Mouse (Mus musculus): Measurements from ENCODE around the gene Mxd1. TPM values are rescaled to one million over a fixed set of nuclear protein-coding genes. Genes with fewer than 3 reads are reported as not detected.

Mxd1 gene
- polyA plus RNA-seq, 1 experiment from 2014 or later: 9.4 TPM

DNA sequence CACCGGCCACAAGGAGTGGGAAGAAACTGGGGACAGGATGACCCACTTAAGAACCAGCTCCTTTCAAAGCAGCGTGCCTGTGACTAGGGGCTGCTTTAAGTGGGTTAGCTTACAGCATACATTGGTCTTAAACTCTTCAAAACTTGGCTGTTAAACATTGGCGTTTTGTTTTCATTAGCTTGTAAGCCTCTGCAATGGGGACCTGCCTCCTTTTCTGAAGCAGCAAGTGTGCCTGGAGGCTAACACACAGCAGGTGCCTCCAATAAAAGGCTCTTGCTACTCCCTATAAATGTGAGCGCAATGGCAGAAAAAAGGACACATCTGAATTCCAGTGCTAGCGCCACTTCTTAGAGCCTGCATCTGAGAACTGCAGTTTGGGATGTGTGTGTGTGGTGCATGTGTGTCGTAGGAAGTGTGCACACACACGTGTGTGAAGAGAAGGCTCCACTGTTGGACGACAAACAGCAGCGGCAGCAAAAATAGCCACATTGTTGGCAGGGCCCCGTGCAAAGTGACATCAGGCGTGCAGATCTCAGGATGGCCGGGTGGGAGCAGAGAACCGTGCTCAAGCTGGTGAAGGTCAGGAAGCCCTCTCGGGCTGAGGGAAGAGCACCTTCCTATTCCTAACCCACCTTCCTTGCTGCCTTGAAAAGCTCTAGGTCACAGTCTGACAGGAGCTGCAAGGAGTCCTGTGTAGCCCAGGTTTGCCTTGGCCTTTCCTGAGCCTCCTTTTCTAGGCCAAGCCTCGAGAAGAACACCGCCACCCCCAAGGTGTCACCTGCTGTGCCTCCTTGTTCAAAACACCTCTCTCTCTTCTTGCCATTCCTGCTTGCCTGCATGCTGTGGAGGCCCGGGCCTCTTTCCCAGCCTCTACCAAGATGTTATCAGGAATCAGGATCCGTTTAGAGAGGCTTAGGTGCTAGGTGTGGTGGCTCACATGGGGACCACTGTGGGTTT, 44.6 kb downstream of the Mxd1 start:
- H3K27me3 ChIP-seq (ENCODE audit: control insufficient read depth, insufficient read depth, low read length): no peaks in the 10 kb centered on the region
- H3K36me3 ChIP-seq (ENCODE audit: control insufficient read depth, insufficient read depth): no peaks in the 10 kb centered on the region
- H3K4me2 ChIP-seq (ENCODE audit: low read depth, low read length): no peak overlapping the region
- H3K4me1 ChIP-seq (ENCODE audit: control insufficient read depth, insufficient read depth, low read length): peaks cover 9% of the 10 kb centered on the region
- H3K9ac ChIP-seq (ENCODE audit: low read length): 0 out of 2 replicates have a peak overlapping the region, but pooled peaks have one; percentile 45
- 50% methylated on average over 18 of the region's 18 CpGs for WGBS
- peak overlapping the region; percentile 3; the same call in 1 of the 2 replicates for H3K27ac ChIP-seq (ENCODE audit: low read length)
- H3K4me3 ChIP-seq (ENCODE audit: low read length): no peak overlapping the region
- no peaks in the 10 kb centered on the region for H3K9me3 ChIP-seq (replicated peaks; ENCODE audit: control insufficient read depth, low read length)
- ATAC-seq (replicated peaks; ENCODE audit: extremely low read depth, insufficient read depth, low FRiP score): no peak

DNA sequence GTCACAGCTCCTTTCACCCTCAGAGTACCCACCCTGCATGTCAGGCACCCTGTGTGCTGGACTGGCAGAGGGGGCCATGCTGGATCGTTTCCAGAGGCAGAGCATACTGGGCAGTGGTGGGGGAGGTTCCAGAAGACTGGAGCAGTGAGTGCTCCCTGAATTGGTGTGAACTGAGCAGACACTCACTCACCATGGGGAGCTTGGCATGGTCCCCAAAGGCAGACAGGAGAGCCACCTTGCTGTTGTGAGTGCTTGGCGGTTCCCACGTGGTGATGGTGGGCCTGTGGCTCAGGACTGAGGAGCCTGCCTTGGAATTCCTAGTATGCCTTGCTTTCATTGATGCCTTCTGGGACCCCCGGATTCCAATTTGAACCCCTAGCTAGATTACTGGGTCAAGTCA, 45.8 kb downstream of the Mxd1 start:
- H3K4me3 ChIP-seq (ENCODE audit: low read length): no peak overlapping the region
- H3K9me3 ChIP-seq (replicated peaks; ENCODE audit: control insufficient read depth, low read length): no peaks in the 10 kb centered on the region
- H3K27ac ChIP-seq (ENCODE audit: low read length): no peak overlapping the region
- H3K4me2 ChIP-seq (ENCODE audit: low read depth, low read length): no peak overlapping the region
- no peak for ATAC-seq (replicated peaks; ENCODE audit: extremely low read depth, insufficient read depth, low FRiP score)
- H3K4me1 ChIP-seq (ENCODE audit: control insufficient read depth, insufficient read depth, low read length): peaks cover 9% of the 10 kb centered on the region
- 80% methylated on average over 4 of the region's 4 CpGs for WGBS
- no peaks in the 10 kb centered on the region for H3K27me3 ChIP-seq (ENCODE audit: control insufficient read depth, insufficient read depth, low read length)
- no peaks in the 10 kb centered on the region for H3K36me3 ChIP-seq (ENCODE audit: control insufficient read depth, insufficient read depth)
- no peak overlapping the region for H3K9ac ChIP-seq (ENCODE audit: low read length)

DNA sequence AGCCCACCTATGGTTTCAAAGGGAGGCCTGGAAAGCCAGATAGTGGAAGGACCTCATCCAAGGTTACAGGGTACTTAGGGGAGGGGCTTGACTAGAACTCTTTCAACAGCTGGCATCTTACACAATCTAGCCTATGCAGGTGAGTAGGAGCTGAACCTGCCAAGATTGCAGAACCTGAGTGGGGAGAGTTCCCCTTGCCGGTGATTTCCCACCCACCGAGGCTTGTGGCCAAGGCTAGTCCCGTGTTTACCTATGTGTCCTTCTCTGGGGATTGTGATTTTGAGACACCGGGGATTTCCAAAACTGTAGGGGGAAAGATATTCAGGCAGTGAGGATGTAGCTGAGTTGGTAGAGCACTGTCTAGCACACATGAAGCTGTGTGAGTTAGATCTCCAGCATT, 53.7 kb downstream of the Mxd1 start:
- no peaks in the 10 kb centered on the region for H3K9me3 ChIP-seq (replicated peaks; ENCODE audit: control insufficient read depth, low read length)
- H3K27ac ChIP-seq (ENCODE audit: low read length): no peak overlapping the region
- H3K9ac ChIP-seq (ENCODE audit: low read length): no peak overlapping the region
- no peak overlapping the region for H3K4me2 ChIP-seq (ENCODE audit: low read depth, low read length)
- no peak overlapping the region for H3K4me3 ChIP-seq (ENCODE audit: low read length)
- no peak for ATAC-seq (replicated peaks; ENCODE audit: extremely low read depth, insufficient read depth, low FRiP score)
- 75% methylated on average over 4 of the region's 4 CpGs for WGBS
- 0 out of 2 replicates have a peak, but pooled peaks cover 2% of the 10 kb centered on the region for H3K4me1 ChIP-seq (ENCODE audit: control insufficient read depth, insufficient read depth, low read length)
- no peaks in the 10 kb centered on the region for H3K27me3 ChIP-seq (ENCODE audit: control insufficient read depth, insufficient read depth, low read length)
- H3K36me3 ChIP-seq (ENCODE audit: control insufficient read depth, insufficient read depth): no peaks in the 10 kb centered on the region

- H3K27me3 ChIP-seq (ENCODE audit: control insufficient read depth, insufficient read depth, low read length): no peaks in the 10 kb centered on the region
- no peak overlapping the region for H3K9ac ChIP-seq (ENCODE audit: low read length)
- no peak overlapping the region for H3K27ac ChIP-seq (ENCODE audit: low read length)
- no peaks in the 10 kb centered on the region for H3K9me3 ChIP-seq (replicated peaks; ENCODE audit: control insufficient read depth, low read length)
- H3K4me2 ChIP-seq (ENCODE audit: low read depth, low read length): no peak overlapping the region
- ATAC-seq (replicated peaks; ENCODE audit: extremely low read depth, insufficient read depth, low FRiP score): no peak
- H3K4me3 ChIP-seq (ENCODE audit: low read length): no peak overlapping the region
- WGBS: 37% methylated on average over 5 of the region's 5 CpGs
- 0 out of 2 replicates have a peak, but pooled peaks cover 2% of the 10 kb centered on the region for H3K4me1 ChIP-seq (ENCODE audit: control insufficient read depth, insufficient read depth, low read length)
- no peaks in the 10 kb centered on the region for H3K36me3 ChIP-seq (ENCODE audit: control insufficient read depth, insufficient read depth)
Measured at GRCm38 (mm10) chr6:86610714-86611113, 58.2 kb downstream of the Mxd1 start.

DNA sequence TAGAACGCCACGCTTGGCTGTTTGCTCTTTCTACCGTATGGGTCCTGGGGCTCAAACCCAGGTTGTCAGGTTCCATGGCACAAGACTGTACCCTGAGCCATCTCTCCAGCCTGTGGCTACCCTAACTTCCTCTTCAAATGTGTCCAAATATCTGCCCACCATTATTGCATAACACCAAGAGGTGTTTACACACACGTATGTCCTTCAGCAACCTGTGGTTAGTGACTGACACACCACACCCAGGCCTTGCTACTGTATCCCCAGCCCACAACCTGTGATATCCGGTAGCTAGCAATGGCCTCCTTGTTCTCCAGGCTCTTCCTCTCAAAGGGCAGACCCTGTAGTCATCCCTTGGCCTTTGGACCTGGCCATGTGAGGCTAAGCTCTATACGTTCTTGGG, 59.7 kb downstream of the Mxd1 start:
- H3K4me2 ChIP-seq (ENCODE audit: low read depth, low read length): no peak overlapping the region
- no peak overlapping the region for H3K4me3 ChIP-seq (ENCODE audit: low read length)
- H3K27me3 ChIP-seq (ENCODE audit: control insufficient read depth, insufficient read depth, low read length): no peaks in the 10 kb centered on the region
- 0 out of 2 replicates have a peak, but pooled peaks cover 2% of the 10 kb centered on the region for H3K4me1 ChIP-seq (ENCODE audit: control insufficient read depth, insufficient read depth, low read length)
- no peaks in the 10 kb centered on the region for H3K9me3 ChIP-seq (replicated peaks; ENCODE audit: control insufficient read depth, low read length)
- no peak for ATAC-seq (replicated peaks; ENCODE audit: extremely low read depth, insufficient read depth, low FRiP score)
- WGBS: 87% methylated on average over 6 of the region's 6 CpGs
- no peak overlapping the region for H3K27ac ChIP-seq (ENCODE audit: low read length)
- H3K9ac ChIP-seq (ENCODE audit: low read length): no peak overlapping the region
- H3K36me3 ChIP-seq (ENCODE audit: control insufficient read depth, insufficient read depth): no peaks in the 10 kb centered on the region

DNA sequence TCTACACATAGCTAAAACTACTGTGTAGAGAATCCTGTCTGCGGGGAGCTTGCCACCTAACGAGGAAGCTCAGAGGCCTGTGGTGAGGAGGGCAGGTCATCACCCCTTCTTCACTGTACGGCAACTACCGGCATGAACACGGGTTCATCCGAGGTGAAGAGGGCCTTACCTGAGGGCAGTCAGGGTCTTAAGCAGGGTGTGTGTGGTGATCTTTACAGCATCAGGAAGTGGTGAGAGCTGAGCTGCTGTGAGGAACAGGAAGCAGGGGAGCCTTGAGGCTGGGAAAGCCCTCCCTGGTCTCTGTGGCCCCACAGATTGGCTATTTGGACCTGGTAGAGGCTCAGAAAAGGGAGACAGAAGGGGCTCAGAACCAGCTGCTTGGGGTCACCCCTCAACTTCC, 61.5 kb downstream of the Mxd1 start:
- no peak for ATAC-seq (replicated peaks; ENCODE audit: extremely low read depth, insufficient read depth, low FRiP score)
- no peaks in the 10 kb centered on the region for H3K27me3 ChIP-seq (ENCODE audit: control insufficient read depth, insufficient read depth, low read length)
- WGBS: 78% methylated on average over 6 of the region's 6 CpGs
- no peak overlapping the region for H3K9ac ChIP-seq (ENCODE audit: low read length)
- 0 out of 2 replicates have a peak, but pooled peaks cover 2% of the 10 kb centered on the region for H3K4me1 ChIP-seq (ENCODE audit: control insufficient read depth, insufficient read depth, low read length)
- H3K36me3 ChIP-seq (ENCODE audit: control insufficient read depth, insufficient read depth): no peaks in the 10 kb centered on the region
- no peak overlapping the region for H3K27ac ChIP-seq (ENCODE audit: low read length)
- no peak overlapping the region for H3K4me2 ChIP-seq (ENCODE audit: low read depth, low read length)
- no peaks in the 10 kb centered on the region for H3K9me3 ChIP-seq (replicated peaks; ENCODE audit: control insufficient read depth, low read length)
- no peak overlapping the region for H3K4me3 ChIP-seq (ENCODE audit: low read length)

DNA sequence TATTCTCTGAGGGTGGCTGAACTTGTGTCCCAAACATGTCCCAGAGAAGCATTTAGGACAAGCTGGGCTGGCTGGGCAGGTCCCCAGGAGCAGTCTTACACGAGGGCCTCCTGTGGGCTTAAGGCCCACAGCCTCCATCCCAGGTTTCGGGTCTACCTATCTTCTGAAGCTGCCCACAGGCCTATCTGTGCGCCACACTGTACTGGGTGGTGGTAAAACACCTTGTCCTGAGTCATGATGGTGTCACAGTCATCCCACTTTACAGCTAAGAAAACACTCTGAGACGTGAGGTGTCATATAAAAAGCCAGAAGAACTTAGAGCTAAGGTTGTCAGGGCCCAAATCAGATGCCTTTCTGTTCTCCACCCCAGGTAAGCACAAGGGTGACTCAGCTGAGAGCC, 62.7 kb downstream of the Mxd1 start:
- WGBS: 84% methylated on average over 4 of the region's 4 CpGs
- no peak overlapping the region for H3K4me3 ChIP-seq (ENCODE audit: low read length)
- H3K9ac ChIP-seq (ENCODE audit: low read length): no peak overlapping the region
- H3K4me1 ChIP-seq (ENCODE audit: control insufficient read depth, insufficient read depth, low read length): 0 out of 2 replicates have a peak, but pooled peaks cover 2% of the 10 kb centered on the region
- no peaks in the 10 kb centered on the region for H3K9me3 ChIP-seq (replicated peaks; ENCODE audit: control insufficient read depth, low read length)
- no peaks in the 10 kb centered on the region for H3K27me3 ChIP-seq (ENCODE audit: control insufficient read depth, insufficient read depth, low read length)
- H3K36me3 ChIP-seq (ENCODE audit: control insufficient read depth, insufficient read depth): no peaks in the 10 kb centered on the region
- no peak overlapping the region for H3K27ac ChIP-seq (ENCODE audit: low read length)
- no peak for ATAC-seq (replicated peaks; ENCODE audit: extremely low read depth, insufficient read depth, low FRiP score)
- H3K4me2 ChIP-seq (ENCODE audit: low read depth, low read length): no peak overlapping the region

DNA sequence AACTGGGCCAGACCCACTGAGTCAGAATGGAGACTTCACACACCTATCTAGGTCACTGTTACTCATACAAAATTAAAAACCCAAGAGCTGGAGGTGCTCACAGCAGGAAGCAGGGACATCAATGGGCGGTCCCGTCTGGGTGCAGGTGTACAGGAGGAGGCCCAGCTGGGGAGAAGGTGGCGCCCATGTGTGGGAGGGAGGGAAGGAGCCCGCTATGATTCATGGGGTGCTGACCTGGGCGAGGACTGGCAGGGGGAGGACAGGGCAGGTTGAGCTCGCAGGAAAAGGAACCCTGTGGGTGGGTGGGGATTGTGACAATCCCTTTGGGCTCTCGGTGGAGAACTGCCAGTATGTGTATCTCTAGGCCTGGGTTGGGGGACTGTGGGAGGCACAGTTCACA, 63.7 kb downstream of the Mxd1 start:
- no peaks in the 10 kb centered on the region for H3K27me3 ChIP-seq (ENCODE audit: control insufficient read depth, insufficient read depth, low read length)
- H3K4me2 ChIP-seq (ENCODE audit: low read depth, low read length): no peak overlapping the region
- no peak overlapping the region for H3K4me3 ChIP-seq (ENCODE audit: low read length)
- no peak for ATAC-seq (replicated peaks; ENCODE audit: extremely low read depth, insufficient read depth, low FRiP score)
- H3K36me3 ChIP-seq (ENCODE audit: control insufficient read depth, insufficient read depth): no peaks in the 10 kb centered on the region
- WGBS: 52% methylated on average over 7 of the region's 7 CpGs
- H3K9ac ChIP-seq (ENCODE audit: low read length): no peak overlapping the region
- H3K4me1 ChIP-seq (ENCODE audit: control insufficient read depth, insufficient read depth, low read length): peaks cover 3% of the 10 kb centered on the region
- H3K9me3 ChIP-seq (replicated peaks; ENCODE audit: control insufficient read depth, low read length): peaks cover 4% of the 10 kb centered on the region; the same call in 1 of the 2 replicates
- H3K27ac ChIP-seq (ENCODE audit: low read length): no peak overlapping the region

GRCm38 (mm10) chr6:86599951-86600414, 69.0 kb downstream of the Mxd1 start:
- WGBS: 5% methylated on average over 6 of the region's 6 CpGs
- no peaks in the 10 kb centered on the region for H3K36me3 ChIP-seq (ENCODE audit: control insufficient read depth, insufficient read depth)
- H3K27ac ChIP-seq (ENCODE audit: low read length): peak overlapping the region; percentile 76
- no peak overlapping the region for H3K9ac ChIP-seq (ENCODE audit: low read length)
- no peaks in the 10 kb centered on the region for H3K27me3 ChIP-seq (ENCODE audit: control insufficient read depth, insufficient read depth, low read length)
- peaks cover 4% of the 10 kb centered on the region; the same call in 1 of the 2 replicates for H3K9me3 ChIP-seq (replicated peaks; ENCODE audit: control insufficient read depth, low read length)
- no peak overlapping the region for H3K4me3 ChIP-seq (ENCODE audit: low read length)
- no peak overlapping the region for H3K4me2 ChIP-seq (ENCODE audit: low read depth, low read length)
- peaks cover 12% of the 10 kb centered on the region for H3K4me1 ChIP-seq (ENCODE audit: control insufficient read depth, insufficient read depth, low read length)
- ATAC-seq (replicated peaks; ENCODE audit: extremely low read depth, insufficient read depth, low FRiP score): peak; percentile 94

All from heart, embryonic 16.5 days (tissue).